Mouse (Mus musculus): ENCODE results near the gene Ttc22.

- no peak for TF ChIP-seq CTCF (IDR thresholded peaks at IDR 0.05; ENCODE audit: extremely low read depth, insufficient read depth, low read length)
- TF ChIP-seq POLR2A (IDR thresholded peaks at IDR 0.05; ENCODE audit: extremely low read depth, insufficient read depth, low read length) = no peak
Measured at GRCm38 (mm10) chr4:106584665-106585064, 37.6 kb upstream of the Ttc22 start.

Measured in cortical plate, adult 2 months (tissue).